Mouse (Mus musculus) adrenal gland, adult 8-10 months (tissue): ENCODE data around the gene Coro1b. TPM values are rescaled to one million over a fixed set of nuclear protein-coding genes. Genes with fewer than 3 reads are reported as not detected.
A peak's percentile ranks its signal among the peaks of the same experiment; 100 is the strongest.

Experiments used
- DNase-seq: peaks from one replicate; pipeline ENCODE4 v3.0.0; 2022
- total RNA-seq, 4 experiments: library from RNA; stranded (reverse); gene quantifications; 2 replicates each; pipeline ENCODE4 v1.2.4; 2022

Gene Coro1b
- total RNA-seq, 4 experiments from 2014 or later, result 174 to 210 (median 184) TPM

GRCm38 (mm10) chr19:4191528-4192250, 43.3 kb downstream of the Coro1b start, which contains the start of gene Ppp1ca:
Gene Ppp1ca, plus strand, starts transcription at chr19:4192065.
- peak; percentile 91 for DNase-seq

- DNase-seq, result no peak
These were observed 44.0 kb downstream of the Coro1b start for GRCm38 (mm10) chr19:4192251-4192985.

- no peak for DNase-seq
These were observed 44.7 kb downstream of the Coro1b start for GRCm38 (mm10) chr19:4193129-4193528.

GRCm38 (mm10) chr19:4194021-4194724, 45.8 kb downstream of the Coro1b start:
- no peak for DNase-seq

GRCm38 (mm10) chr19:4194776-4195650, 46.6 kb downstream of the Coro1b start:
- no peak for DNase-seq

- no peak for DNase-seq
These were observed 47.6 kb downstream of the Coro1b start for GRCm38 (mm10) chr19:4196048-4196447.

- DNase-seq, result no peak
These were observed 48.1 kb downstream of the Coro1b start for GRCm38 (mm10) chr19:4196548-4196947.

- no peak for DNase-seq
These were observed 48.8 kb downstream of the Coro1b start for GRCm38 (mm10) chr19:4197180-4197579.

GRCm38 (mm10) chr19:4201291-4201909, 53.0 kb downstream of the Coro1b start, which contains the start of gene Rad9a:
Gene Rad9a, minus strand, starts transcription at chr19:4201662.
- DNase-seq, result peak; percentile 95

- no peak for DNase-seq
These were observed 53.7 kb downstream of the Coro1b start for GRCm38 (mm10) chr19:4202149-4202548.

GRCm38 (mm10) chr19:4203148-4203547, 54.7 kb downstream of the Coro1b start:
- DNase-seq, result no peak

Other genes starting within 250 kb of the Coro1b start
- 100 to 1,000 TPM in 2 of 4 experiments, 10 to 100 TPM in 2; 55.6 to 133 (median 95.0) TPM for gene Tcirg1, start 241.5 kb upstream of the Coro1b start, total RNA-seq
- 100 to 1,000 TPM; 241 to 358 (median 291) TPM for gene Ndufs8, start 235.8 kb upstream of the Coro1b start, total RNA-seq
- gene Aldh3b1, start 218.8 kb upstream of the Coro1b start, total RNA-seq, result 100 to 1,000 TPM in 2 of 4 experiments, 10 to 100 TPM in 2; 35.5 to 262 (median 145) TPM
- gene Unc93b1, start 213.4 kb upstream of the Coro1b start, total RNA-seq, result 10 to 100 TPM; 69.4 to 85.5 (median 71.5) TPM
- 1 to 10 TPM in 2 of 4 experiments, under 1 TPM in 2; 0.11 to 1.5 (median 0.88) TPM for gene Aldh3b3, start 190.0 kb upstream of the Coro1b start, total RNA-seq
- gene Aldh3b2, start 176.3 kb upstream of the Coro1b start, total RNA-seq, result 10 to 100 TPM in 2 of 4 experiments, 1 to 10 TPM in 2; 4.5 to 15.8 (median 9.7) TPM
- 10 to 100 TPM; 17.9 to 37.7 (median 23.4) TPM for gene Acy3, start 162.0 kb upstream of the Coro1b start, total RNA-seq
- gene Tbx10, start 155.9 kb upstream of the Coro1b start, total RNA-seq, result not detected
- 10 to 100 TPM; 22.8 to 27.3 (median 24.7) TPM for gene Nudt8, start 148.0 kb upstream of the Coro1b start, total RNA-seq
- gene Gm49405, start 148.0 kb upstream of the Coro1b start, total RNA-seq, result 1 to 10 TPM in 3 of 4 experiments, under 1 TPM in 1; 0.61 to 1.7 (median 1.3) TPM
- 1 to 10 TPM; 1.5 to 2.5 (median 1.7) TPM for gene Doc2g, start 145.3 kb upstream of the Coro1b start, total RNA-seq
- gene Ndufv1, start 135.8 kb upstream of the Coro1b start, total RNA-seq, result 100 to 1,000 TPM; 235 to 340 (median 280) TPM
- gene Gstp1, start 110.6 kb upstream of the Coro1b start, total RNA-seq, result 100 to 1,000 TPM; 366 to 409 (median 394) TPM
- 10 to 100 TPM; 45.4 to 79.1 (median 67.8) TPM for gene Gstp2, start 102.6 kb upstream of the Coro1b start, total RNA-seq
- 1 to 10 TPM in 1 of 4 experiments, under 1 TPM in 3; 0.56 to 1.1 (median 0.77) TPM for gene Gstp3, start 89.0 kb upstream of the Coro1b start, total RNA-seq
- not detected for gene Cabp2, start 67.0 kb upstream of the Coro1b start, total RNA-seq
- gene Cdk2ap2, start 51.4 kb upstream of the Coro1b start, total RNA-seq, result 100 to 1,000 TPM; 100 to 146 (median 129) TPM
- gene Pitpnm1, start 48.6 kb upstream of the Coro1b start, total RNA-seq, result 100 to 1,000 TPM in 1 of 4 experiments, 10 to 100 TPM in 3; 57.1 to 119 (median 84.1) TPM
- 100 to 1,000 TPM; 129 to 143 (median 134) TPM for gene Aip, start 22.8 kb upstream of the Coro1b start, total RNA-seq
- gene Gpr152, start 8.8 kb upstream of the Coro1b start, total RNA-seq, result under 1 TPM in 2 of 4 experiments, not detected in 2; 0.06 to 0.08 TPM
- under 1 TPM; 0.23 to 0.59 (median 0.39) TPM for gene Cabp4, start 4.6 kb upstream of the Coro1b start, total RNA-seq
- 1 to 10 TPM; 2.2 to 4.4 (median 3.4) TPM for gene Ptprcap, start 5.0 kb downstream of the Coro1b start, total RNA-seq
- 10 to 100 TPM; 29.2 to 53.0 (median 46.7) TPM for gene Rps6kb2, start 14.7 kb downstream of the Coro1b start, total RNA-seq
- 1 to 10 TPM; 3.6 to 6.8 (median 5.2) TPM for gene Carns1, start 26.9 kb downstream of the Coro1b start, total RNA-seq
- 1 to 10 TPM; 1.6 to 2.8 (median 1.9) TPM for gene Tbc1d10c, start 42.7 kb downstream of the Coro1b start, total RNA-seq
- gene Ppp1ca, start 43.4 kb downstream of the Coro1b start, total RNA-seq, result 100 to 1,000 TPM; 371 to 396 (median 387) TPM
- gene Rad9a, start 53.0 kb downstream of the Coro1b start, total RNA-seq, result 10 to 100 TPM in 3 of 4 experiments, 1 to 10 TPM in 1; 8.7 to 14.3 (median 11.9) TPM
- gene Clcf1, start 65.6 kb downstream of the Coro1b start, total RNA-seq, result 10 to 100 TPM in 1 of 4 experiments, 1 to 10 TPM in 3; 4.5 to 14.4 (median 7.6) TPM
- not detected for gene AC109138.7, start 65.7 kb downstream of the Coro1b start, total RNA-seq
- 10 to 100 TPM; 39.0 to 53.5 (median 52.4) TPM for gene Pold4, start 83.3 kb downstream of the Coro1b start, total RNA-seq
- gene Ssh3, start 120.6 kb downstream of the Coro1b start, total RNA-seq, result 10 to 100 TPM; 30.8 to 55.1 (median 46.6) TPM
- gene Ankrd13d, start 134.5 kb downstream of the Coro1b start, total RNA-seq, result 10 to 100 TPM in 1 of 4 experiments, 1 to 10 TPM in 3; 4.3 to 10.6 (median 6.8) TPM
- 10 to 100 TPM; 42.3 to 71.6 (median 53.0) TPM for gene Grk2, start 157.6 kb downstream of the Coro1b start, total RNA-seq
- 100 to 1,000 TPM in 3 of 4 experiments, 10 to 100 TPM in 1; 88.6 to 150 (median 124) TPM for gene Kdm2a, start 249.7 kb downstream of the Coro1b start, total RNA-seq